Mouse (Mus musculus) thymus, adult 2 months (tissue): Measurements from ENCODE around the gene Tbl3.
"Not testable (repeated sequence)": the region's sequence is repeated elsewhere in the genome, so short reads cannot be mapped to it uniquely, and the experiment has no call there.

Source experiments
- CTCF ChIP-seq: fragments of 200-500 bp; IDR thresholded peaks from 2 replicates; pipeline ENCODE4 v1.5.1; 2012; ENCODE audit warnings: mild to moderate bottlenecking, control low read depth, low read length, moderate library complexity, borderline replicate concordance; ENCODE audit not compliant: control insufficient read depth, poor library complexity, insufficient read depth; ENCODE audit errors: extremely low read depth
- POLR2A ChIP-seq: fragments of 200-500 bp; IDR thresholded peaks from 2 replicates; pipeline ENCODE4 v1.6.1; 2012; ENCODE audit warnings: mild to moderate bottlenecking, low read length, control low read depth, moderate library complexity; ENCODE audit not compliant: control insufficient read depth, poor library complexity, insufficient read depth; ENCODE audit errors: extremely low read depth

DNA sequence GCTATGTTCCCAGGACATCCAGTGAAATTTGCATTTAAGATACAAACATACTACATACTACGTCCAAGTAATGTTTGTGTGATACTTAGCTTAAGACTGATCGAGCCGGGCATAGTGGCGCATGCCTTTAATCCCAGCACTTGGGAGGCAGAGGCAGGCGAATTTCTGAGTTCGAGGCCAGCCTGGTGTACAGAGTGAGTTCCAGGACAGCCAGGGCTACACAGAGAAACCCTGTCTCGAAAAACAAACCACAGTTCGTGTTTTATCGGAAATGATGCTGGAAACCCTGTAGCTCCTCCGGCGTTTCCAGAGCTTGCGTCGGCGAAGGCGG, 38.3 kb downstream of the Tbl3 start:
- not testable (repeated sequence) for TF ChIP-seq CTCF, POLR2A
